Mouse (Mus musculus) E14TG2a.4 (cell line): ENCODE measurements around the gene Des.

ENCODE experiments used
- H3K27me3 ChIP-seq: 2 replicates; pipeline ENCODE4 v1.6.1; 2014; ENCODE audit warnings: low read length, control low read depth; ENCODE audit not compliant: insufficient read depth
- H3K36me3 ChIP-seq: 2 replicates; pipeline ENCODE4 v1.6.1; 2014; ENCODE audit warnings: low read length, control low read depth; ENCODE audit not compliant: insufficient read depth
- H3K4me1 ChIP-seq: replicated peaks from 2 replicates; pipeline ENCODE4 v1.6.1; 2014; ENCODE audit warnings: low read depth, low read length, control low read depth
- H3K4me3 ChIP-seq: replicated peaks from 2 replicates; pipeline ENCODE4 v1.5.1; 2014; ENCODE audit warnings: mild to moderate bottlenecking, low read length
- H3K9me3 ChIP-seq: 2 replicates; pipeline ENCODE4 v1.6.1; 2014; ENCODE audit warnings: low read length, control low read depth
- CTCF ChIP-seq: conservative IDR thresholded peaks from 2 replicates; pipeline ENCODE4 v1.5.1; 2014; ENCODE audit warnings: low read length
- NANOG ChIP-seq: IDR thresholded peaks from 2 replicates; pipeline ENCODE4 v1.6.1; 2014; ENCODE audit warnings: borderline replicate concordance, low read length, mixed read lengths
- POU5F1 ChIP-seq: IDR thresholded peaks from 2 replicates; pipeline ENCODE4 v1.6.1; 2014; ENCODE audit warnings: low read length, borderline replicate concordance

Des gene

GRCm38 (mm10) chr1:75360112-75361031 lies at the start of gene Des:
TSS of gene Des (plus strand) at chr1:75360329.
- Histone ChIP-seq H3K36me3 (no peaks in the 10 kb centered on the region), H3K4me3 (peak within 1 kb of the TSS; percentile 74), H3K9me3 (peaks cover 9% of the 10 kb centered on the region; the same call in 1 of the 2 replicates), H3K4me1 (peaks cover 32% of the 10 kb centered on the region), H3K27me3 (peaks cover 59% of the 10 kb centered on the region)
- TF ChIP-seq CTCF = no peak
- TF ChIP-seq POU5F1 = no peak
- no peak for TF ChIP-seq NANOG

DNA sequence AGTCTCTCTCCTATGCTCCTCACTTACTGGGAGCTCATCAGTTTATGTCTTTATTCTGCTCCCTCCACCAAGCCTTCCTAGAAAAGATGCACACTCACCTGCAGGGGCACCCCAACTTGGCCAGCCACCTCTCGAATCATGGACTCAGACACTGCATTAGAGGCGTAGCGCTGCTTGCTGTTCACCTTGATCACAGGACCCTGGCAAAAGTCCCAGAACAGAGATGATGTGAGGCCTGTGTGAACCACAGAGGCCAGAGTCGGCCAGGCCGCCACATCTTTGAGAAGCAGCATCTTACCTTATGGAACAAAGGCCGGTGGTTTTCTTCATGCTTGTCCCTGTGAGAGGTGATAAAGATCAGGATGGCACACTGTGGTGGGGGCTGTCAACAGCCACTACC lies 48.4 kb upstream of the Des start:
- Histone ChIP-seq H3K4me1 (peaks cover 19% of the 10 kb centered on the region), H3K9me3 (no peaks in the 10 kb centered on the region), H3K27me3 (no peaks in the 10 kb centered on the region), H3K4me3 (no peak overlapping the region), H3K36me3 (peaks cover 89% of the 10 kb centered on the region)
- TF ChIP-seq NANOG = no peak

DNA sequence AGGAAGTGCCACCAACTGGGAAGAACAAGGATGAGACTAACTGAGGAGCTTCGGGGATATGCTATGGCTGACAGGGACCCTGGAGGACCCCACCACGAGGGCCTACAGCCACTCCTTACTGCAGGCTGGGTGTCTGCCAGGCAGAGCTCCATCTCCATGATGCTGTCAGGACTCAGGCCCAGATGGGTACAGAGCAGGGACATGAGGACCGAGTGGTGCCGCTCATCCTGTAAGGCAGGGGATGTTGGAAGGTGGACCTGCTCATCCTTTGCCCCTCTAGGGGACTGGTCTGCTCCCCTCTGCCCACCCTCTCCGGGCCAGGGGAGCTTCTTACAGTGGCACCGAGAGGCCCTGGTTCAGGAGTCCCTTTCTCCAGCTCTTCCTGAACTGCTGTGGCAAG lies 45.1 kb upstream of the Des start:
- no peaks in the 10 kb centered on the region for H3K27me3 ChIP-seq
- H3K36me3 ChIP-seq = peaks cover 56% of the 10 kb centered on the region
- H3K9me3 ChIP-seq = no peaks in the 10 kb centered on the region
- H3K4me3 ChIP-seq = peak overlapping the region; percentile 95; the same call in 1 of the 2 replicates
- no peak for TF ChIP-seq POU5F1
- TF ChIP-seq NANOG = no peak
- TF ChIP-seq CTCF = no peak
- H3K4me1 ChIP-seq = peaks cover 29% of the 10 kb centered on the region

- TF ChIP-seq NANOG = no peak
- TF ChIP-seq CTCF = no peak
- no peak for TF ChIP-seq POU5F1
- no peaks in the 10 kb centered on the region for H3K9me3 ChIP-seq
- H3K27me3 ChIP-seq = no peaks in the 10 kb centered on the region
- peaks cover 50% of the 10 kb centered on the region for H3K36me3 ChIP-seq
- peaks cover 29% of the 10 kb centered on the region for H3K4me1 ChIP-seq
- peak overlapping the region; percentile 95 for H3K4me3 ChIP-seq
These were observed 44.4 kb upstream of the Des start for GRCm38 (mm10) chr1:75315456-75316365.

GRCm38 (mm10) chr1:75316861-75317240 lies 43.3 kb upstream of the Des start:
- Histone ChIP-seq H3K9me3 (no peaks in the 10 kb centered on the region), H3K36me3 (peaks cover 38% of the 10 kb centered on the region), H3K4me1 (peaks cover 29% of the 10 kb centered on the region), H3K4me3 (peak overlapping the region; percentile 95), H3K27me3 (no peaks in the 10 kb centered on the region)
- TF ChIP-seq NANOG (no peak), CTCF (no peak), POU5F1 (no peak)

GRCm38 (mm10) chr1:75317241-75318201 lies 42.6 kb upstream of the Des start, which contains the start of gene Dnpep:
TSS of gene Dnpep (minus strand) at chr1:75317990.
- Histone ChIP-seq H3K9me3 (no peaks in the 10 kb centered on the region), H3K36me3 (peaks cover 31% of the 10 kb centered on the region), H3K27me3 (no peaks in the 10 kb centered on the region), H3K4me1 (peaks cover 29% of the 10 kb centered on the region), H3K4me3 (peak within 1 kb of the TSS; percentile 95)
- peak; percentile 19; the same call in 1 of the 2 replicates for TF ChIP-seq CTCF
- TF ChIP-seq POU5F1 = no peak
- no peak for TF ChIP-seq NANOG

DNA sequence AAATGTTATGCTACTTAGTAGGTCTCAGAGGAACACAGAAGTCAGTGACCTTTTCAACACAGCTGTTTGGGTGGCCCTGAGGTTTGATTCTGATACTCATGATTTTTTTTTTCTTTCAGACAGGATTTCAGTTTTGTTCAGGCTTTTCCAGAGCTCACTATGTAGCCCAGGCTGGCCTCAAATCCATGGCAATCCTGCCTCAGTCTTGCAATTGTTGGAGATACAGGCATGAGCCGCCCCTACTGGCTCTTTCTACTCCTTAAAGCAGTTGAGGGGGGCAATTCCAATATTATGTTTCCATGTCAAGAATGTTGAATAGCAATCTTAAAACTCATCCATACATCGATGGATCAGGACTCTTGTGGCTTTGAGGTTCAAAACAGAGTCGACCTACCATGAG lies 41.8 kb upstream of the Des start:
- no peaks in the 10 kb centered on the region for H3K27me3 ChIP-seq
- peaks cover 29% of the 10 kb centered on the region for H3K4me1 ChIP-seq
- no peaks in the 10 kb centered on the region for H3K9me3 ChIP-seq
- H3K4me3 ChIP-seq = peak overlapping the region; percentile 64
- no peak for TF ChIP-seq NANOG
- no peak for TF ChIP-seq CTCF
- TF ChIP-seq POU5F1 = no peak
- peaks cover 24% of the 10 kb centered on the region for H3K36me3 ChIP-seq
